Comparison of ENCODE assay signal across 22 mouse cellular contexts in the genomic region with DNA sequence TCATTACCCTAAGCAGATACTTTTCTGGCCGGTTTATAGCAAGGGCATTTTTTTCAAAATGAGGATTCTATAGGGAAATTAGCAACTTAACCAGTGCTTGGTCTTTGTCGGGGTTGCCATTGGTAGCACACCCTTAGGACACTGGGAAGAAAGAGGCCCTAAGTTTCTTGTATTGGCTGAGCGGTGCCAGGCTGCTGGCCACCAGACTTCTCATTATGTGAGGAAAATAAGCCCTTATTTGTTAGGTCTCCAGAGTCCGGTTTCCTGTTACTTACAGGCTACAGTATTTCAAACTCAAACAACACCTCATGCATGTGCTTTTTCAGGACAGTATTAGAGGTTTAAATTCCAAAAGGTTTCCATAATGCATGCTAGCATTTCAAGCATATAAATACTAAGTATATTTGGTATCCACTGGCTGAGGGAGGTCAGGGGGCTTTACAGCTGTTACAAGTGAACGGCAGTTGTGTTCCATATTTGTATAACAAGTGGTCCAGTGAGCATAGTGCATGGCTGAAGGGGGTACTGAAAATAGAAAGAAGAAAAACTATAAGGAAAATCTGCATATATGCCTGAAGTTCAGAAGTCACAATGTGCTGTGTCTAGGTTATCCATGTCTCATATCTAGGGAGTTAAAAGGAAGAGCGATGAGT. TPM values are rescaled to one million over a fixed set of nuclear protein-coding genes. Genes with fewer than 3 reads are reported as not detected.
DNase-seq lines count a peak whose midpoint lies in the region; ATAC-seq lines count a peak whose summit lies in the region.
"Had no signal": no experiment of that assay in that cellular context is flagged by ENCODE, and none has a peak within 500 bp of the region (broad histone marks: within the 10 kb centered on the region; RNA-seq: fewer than 3 reads in every experiment).

No protein-coding gene starts in this region.

- DNase-seq in embryonic facial prominence, embryonic 14.5 days (ENCODE audit: low spot score) = peak; percentile 39
- no peak for DNase-seq in embryonic facial prominence, embryonic 10.5 days (ENCODE audit: low spot score)
- DNase-seq in heart, adult 11 months = peak; percentile 49
- no peak for DNase-seq in heart, adult 18-20 months
- no peak for DNase-seq in limb, embryonic 10.5 days (ENCODE audit: low spot score)
- no peak for DNase-seq in cerebellum, postnatal 10 days
- DNase-seq: adrenal gland, postnatal 10 days; adrenal gland, postnatal 36 days; cerebellum, adult 11-12 months; cerebellum, adult 8-10 months; cerebellum, postnatal 14 days; gastrocnemius, postnatal 25 days; kidney, adult 11 months; kidney, adult 8-10 months had no signal

- no peak overlapping the region for H3K4me2 ChIP-seq in embryonic facial prominence, embryonic 14.5 days (ENCODE audit: low read depth, low read length)
- no peak overlapping the region for H3K4me2 ChIP-seq in limb, embryonic 12.5 days
- H3K4me2 ChIP-seq: embryonic facial prominence, embryonic 12.5 days; forebrain, embryonic 12.5 days; heart, embryonic 11.5 days; hindbrain, embryonic 12.5 days; intestine, embryonic 15.5 days had no signal

- no peak overlapping the region for H3K9ac ChIP-seq in embryonic facial prominence, embryonic 14.5 days (ENCODE audit: low read depth, low read length)
- H3K9ac ChIP-seq in limb, embryonic 12.5 days (replicated peaks) = no peak overlapping the region
- H3K9ac ChIP-seq: embryonic facial prominence, embryonic 12.5 days; forebrain, embryonic 12.5 days; hindbrain, embryonic 12.5 days; intestine, embryonic 15.5 days had no signal

- no peak overlapping the region for H3K27ac ChIP-seq in embryonic facial prominence, embryonic 14.5 days (replicated peaks; ENCODE audit: low read depth, low read length)
- H3K27ac ChIP-seq in embryonic facial prominence, embryonic 10.5 days (replicated peaks) = no peak overlapping the region
- peak overlapping the region; percentile 64 for H3K27ac ChIP-seq in limb, embryonic 12.5 days
- no peak overlapping the region; the same call in 1 of the 2 replicates for H3K27ac ChIP-seq in limb, embryonic 10.5 days
- H3K27ac ChIP-seq: embryonic facial prominence, embryonic 12.5 days; forebrain, embryonic 12.5 days; hindbrain, embryonic 12.5 days; intestine, embryonic 15.5 days had no signal

- no peaks in the 10 kb centered on the region for H3K27me3 ChIP-seq in embryonic facial prominence, embryonic 14.5 days (replicated peaks; ENCODE audit: control insufficient read depth, insufficient read depth, low read length)
- H3K27me3 ChIP-seq in embryonic facial prominence, embryonic 10.5 days (replicated peaks; ENCODE audit: low read depth, poor library complexity, severe bottlenecking) = no peaks in the 10 kb centered on the region
- H3K27me3 ChIP-seq in limb, embryonic 12.5 days = no peaks in the 10 kb centered on the region
- no peaks in the 10 kb centered on the region for H3K27me3 ChIP-seq in limb, embryonic 10.5 days (ENCODE audit: low read depth, poor library complexity, severe bottlenecking)
- H3K27me3 ChIP-seq: embryonic facial prominence, embryonic 12.5 days; forebrain, embryonic 12.5 days; hindbrain, embryonic 12.5 days; intestine, embryonic 15.5 days had no signal

- H3K36me3 ChIP-seq in embryonic facial prominence, embryonic 14.5 days (ENCODE audit: control insufficient read depth, insufficient read depth, low read length) = no peaks in the 10 kb centered on the region
- no peaks in the 10 kb centered on the region for H3K36me3 ChIP-seq in embryonic facial prominence, embryonic 10.5 days (replicated peaks)
- no peaks in the 10 kb centered on the region for H3K36me3 ChIP-seq in limb, embryonic 12.5 days
- H3K36me3 ChIP-seq in limb, embryonic 10.5 days = no peaks in the 10 kb centered on the region
- H3K36me3 ChIP-seq: embryonic facial prominence, embryonic 12.5 days; forebrain, embryonic 12.5 days; hindbrain, embryonic 12.5 days; intestine, embryonic 15.5 days had no signal

- WGBS in embryonic facial prominence, embryonic 14.5 days = 68% methylated on average over 6 of the region's 6 CpGs
- WGBS in embryonic facial prominence, embryonic 10.5 days = 66% methylated on average over 6 of the region's 6 CpGs
- 62% methylated on average over 6 of the region's 6 CpGs for WGBS in limb, embryonic 12.5 days
- WGBS in limb, embryonic 10.5 days = 89% methylated on average over 6 of the region's 6 CpGs

- peaks cover 8% of the 10 kb centered on the region; the same call in 1 of the 2 replicates for H3K4me1 ChIP-seq in embryonic facial prominence, embryonic 14.5 days (ENCODE audit: control insufficient read depth, insufficient read depth, low read length)
- peaks cover 17% of the 10 kb centered on the region; the same call in 1 of the 2 replicates for H3K4me1 ChIP-seq in embryonic facial prominence, embryonic 10.5 days
- H3K4me1 ChIP-seq in limb, embryonic 12.5 days (replicated peaks) = peaks cover 40% of the 10 kb centered on the region
- peaks cover 30% of the 10 kb centered on the region for H3K4me1 ChIP-seq in limb, embryonic 10.5 days
- H3K4me1 ChIP-seq: embryonic facial prominence, embryonic 12.5 days; forebrain, embryonic 12.5 days had no signal

- no peak overlapping the region for H3K4me3 ChIP-seq in embryonic facial prominence, embryonic 14.5 days (ENCODE audit: low read depth, low read length)
- H3K4me3 ChIP-seq in embryonic facial prominence, embryonic 10.5 days = no peak overlapping the region
- no peak overlapping the region for H3K4me3 ChIP-seq in limb, embryonic 12.5 days (replicated peaks)
- no peak overlapping the region for H3K4me3 ChIP-seq in limb, embryonic 10.5 days
- H3K4me3 ChIP-seq: embryonic facial prominence, embryonic 12.5 days; forebrain, embryonic 12.5 days; hindbrain, embryonic 12.5 days; intestine, embryonic 15.5 days had no signal

- H3K9me3 ChIP-seq in embryonic facial prominence, embryonic 14.5 days (ENCODE audit: control insufficient read depth, low read length) = no peaks in the 10 kb centered on the region
- no peaks in the 10 kb centered on the region for H3K9me3 ChIP-seq in embryonic facial prominence, embryonic 10.5 days
- H3K9me3 ChIP-seq in limb, embryonic 12.5 days = no peaks in the 10 kb centered on the region
- H3K9me3 ChIP-seq in limb, embryonic 10.5 days (replicated peaks) = no peaks in the 10 kb centered on the region
- H3K9me3 ChIP-seq: embryonic facial prominence, embryonic 12.5 days; forebrain, embryonic 12.5 days; hindbrain, embryonic 12.5 days; intestine, embryonic 15.5 days had no signal

- peak; percentile 54 for ATAC-seq in embryonic facial prominence, embryonic 14.5 days (ENCODE audit: low read depth)
- ATAC-seq in limb, embryonic 12.5 days (ENCODE audit: insufficient number of reproducible peaks, insufficient read depth, low FRiP score, low TSS enrichment, low read depth) = peak; percentile 42; the same call in 1 of the 2 replicates
- no peak for ATAC-seq in erythroblast, adult 5-6 weeks (replicated peaks; ENCODE audit: low FRiP score, poor library complexity, severe bottlenecking)
- ATAC-seq: activated CD4-positive, CD25-positive, alpha-beta regulatory T cell, adult 4 months; intestine, embryonic 15.5 days had no signal

RNA-seq across cellular contexts. Expression of a gene that starts 55.0 kb away (rescaled TPM):
- 9.4 and 10.9 TPM in 2 replicates for polyA plus RNA-seq in embryonic facial prominence, embryonic 14.5 days (2014; fragmentation: Nextera tagmentation; extraction: Ambion mirVana)
- 7.7 and 8.5 TPM in 2 replicates for polyA plus RNA-seq in embryonic facial prominence, embryonic 10.5 days (2016; fragmentation: Nextera tagmentation; extraction: Ambion mirVana)
- total RNA-seq in heart, adult 18-20 months (2021) = 1 to 10 TPM; 3.8 to 4.5 TPM
- 26.6 and 27.0 TPM in 2 replicates for polyA plus RNA-seq in limb, embryonic 12.5 days (2016; fragmentation: Nextera tagmentation; extraction: Ambion mirVana)
- polyA plus RNA-seq in limb, embryonic 10.5 days (2016; fragmentation: Nextera tagmentation; extraction: Ambion mirVana) = 6.1 and 10.1 TPM in 2 replicates
- not detected in 2 replicates for total RNA-seq in erythroblast, adult 5-6 weeks (2015; ENCODE audit: low replicate concordance)
- 1.4 TPM in 1 of 2 replicates, not detected in the other for total RNA-seq in erythroblast, adult 5-6 weeks (2017; ENCODE audit: low replicate concordance)
- polyA plus RNA-seq: activated CD4-positive, CD25-positive, alpha-beta regulatory T cell, adult 4 months had no signal

Comparison
In these comparisons a context has a peak if more than half of its experiments do, and no peak if none do; other contexts are left out.
1. DNase-seq: peak in embryonic facial prominence, embryonic 14.5 days (single experiment) and heart, adult 11 months (single experiment); none in embryonic facial prominence, embryonic 10.5 days (single experiment), heart, adult 18-20 months (0 of 2), limb, embryonic 10.5 days (single experiment) and cerebellum, postnatal 10 days (0 of 2).